Mouse (Mus musculus) activated CD4-positive, CD25-positive, alpha-beta regulatory T cell, adult 4 months (primary cell): ENCODE measurements around the gene Tpst2. TPM values are rescaled to one million over a fixed set of nuclear protein-coding genes. Genes with fewer than 3 reads are reported as not detected.
"Not testable (repeated sequence)": the region's sequence is repeated elsewhere in the genome, so short reads cannot be mapped to it uniquely, and the experiment has no call there.

ENCODE experiments used
- ATAC-seq: one replicate; pipeline ENCODE4 v1.8.0; 2017
- polyA plus RNA-seq, 2 experiments: library from polyadenylated mRNA; unstranded; fragments of 100-300 nt; shearing (Covaris generic); gene quantifications; one replicate each; pipeline ENCODE4 v1.2.1; 2017

The Tpst2 gene
- polyA plus RNA-seq, 2 experiments from 2014 or later, result 75.0 to 86.1 TPM

GRCm38 (mm10) chr5:112299399-112299798 lies 22.9 kb downstream of the Tpst2 start:
- no peak for ATAC-seq

GRCm38 (mm10) chr5:112300112-112300511 lies 23.6 kb downstream of the Tpst2 start:
- ATAC-seq, result no peak

DNA sequence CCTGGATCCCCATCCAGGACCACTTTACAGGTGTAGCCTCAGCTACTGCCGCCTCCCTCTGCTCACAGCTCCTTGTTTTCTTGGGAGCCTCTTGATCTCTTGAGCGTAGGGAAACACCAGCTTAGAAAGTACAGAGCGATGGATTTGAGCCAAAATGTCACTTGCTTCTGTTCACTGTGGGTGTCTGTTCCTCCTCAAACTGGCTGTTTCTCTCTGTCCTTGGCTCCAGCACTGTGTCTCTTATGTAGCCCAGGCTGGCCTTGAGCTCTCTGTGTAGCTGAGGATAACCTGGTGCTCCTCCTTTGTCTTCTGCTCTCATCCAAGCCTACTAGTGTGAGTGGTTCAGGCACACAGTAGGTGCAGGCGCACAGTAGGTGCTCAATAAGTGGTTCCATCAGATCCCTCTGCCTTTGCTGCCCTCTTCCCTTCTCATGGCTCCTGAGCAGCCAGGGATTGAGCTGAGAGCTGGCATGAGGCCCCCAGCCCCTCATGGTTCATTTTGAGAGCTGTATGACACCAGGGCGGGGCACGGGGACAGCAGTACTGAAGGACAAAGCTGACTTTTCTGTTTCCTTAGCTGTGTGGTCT lies 24.3 kb downstream of the Tpst2 start:
- no peak for ATAC-seq

DNA sequence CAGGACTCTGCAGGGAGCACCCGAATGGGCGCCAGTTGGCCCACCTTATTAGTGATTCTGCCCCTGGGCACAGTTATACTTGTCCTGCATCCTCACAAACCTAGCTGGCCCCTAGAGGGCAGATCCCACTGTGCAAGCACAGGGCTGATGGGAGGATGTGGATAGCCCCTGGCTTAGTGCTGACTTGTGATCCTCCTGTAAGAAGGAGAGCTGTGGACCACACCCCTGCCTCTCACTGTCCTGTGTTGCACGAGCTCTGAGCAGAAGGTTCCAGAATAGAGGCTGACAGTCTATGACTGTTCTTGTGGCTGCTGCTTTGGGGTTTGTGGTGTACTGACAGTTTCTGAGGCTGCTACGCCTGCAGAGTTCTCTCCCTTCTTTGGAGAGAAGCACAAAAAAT lies 25.2 kb downstream of the Tpst2 start:
- ATAC-seq, result peak; percentile 24

GRCm38 (mm10) chr5:112302310-112302709 lies 25.8 kb downstream of the Tpst2 start:
- ATAC-seq, result no peak

- ATAC-seq, result no peak
Observed at GRCm38 (mm10) chr5:112305842-112306241, 29.4 kb downstream of the Tpst2 start.

- ATAC-seq, result no peak
Observed at GRCm38 (mm10) chr5:112313222-112313885, 36.9 kb downstream of the Tpst2 start.

DNA sequence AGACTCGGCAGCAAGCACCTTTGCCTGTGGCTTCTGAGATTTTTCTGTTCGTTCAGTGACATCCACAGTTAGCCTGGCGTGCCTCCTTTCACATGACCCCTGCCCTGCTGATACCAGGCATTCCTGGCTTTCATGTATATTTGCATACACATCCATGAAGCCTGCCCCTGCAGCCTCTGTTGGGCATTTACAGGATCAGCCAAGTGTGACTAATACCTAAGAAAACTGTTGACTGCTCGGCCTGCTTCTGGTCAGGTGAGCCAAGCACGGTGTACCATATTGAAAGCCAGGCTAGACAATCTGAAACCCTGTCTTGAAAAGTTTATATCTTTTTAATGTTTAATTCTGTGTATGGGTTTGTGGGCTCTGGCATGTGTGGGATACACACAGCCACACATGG lies 40.0 kb downstream of the Tpst2 start:
- no peak for ATAC-seq

DNA sequence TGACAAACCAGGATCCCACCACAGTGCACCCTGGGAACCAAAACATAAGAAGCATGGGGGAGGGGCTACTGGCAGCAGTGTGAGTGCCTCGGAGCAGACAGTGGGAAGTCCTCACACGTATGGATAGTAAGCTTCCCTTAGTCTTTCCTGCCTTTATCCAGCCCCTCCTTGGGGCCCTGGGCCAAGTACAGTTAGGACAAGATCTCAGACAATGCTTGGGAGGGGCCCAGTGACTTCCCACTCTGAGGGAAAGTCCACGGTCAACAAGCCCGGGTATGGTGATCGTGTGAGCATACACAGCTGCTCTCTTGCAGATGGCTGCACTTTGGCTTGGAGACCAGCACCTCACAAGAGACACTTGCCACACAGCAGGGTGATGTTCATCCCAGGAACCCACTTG lies 40.8 kb downstream of the Tpst2 start:
- no peak for ATAC-seq

GRCm38 (mm10) chr5:112319343-112319742 lies 42.9 kb downstream of the Tpst2 start:
- ATAC-seq, result not testable (repeated sequence)

DNA sequence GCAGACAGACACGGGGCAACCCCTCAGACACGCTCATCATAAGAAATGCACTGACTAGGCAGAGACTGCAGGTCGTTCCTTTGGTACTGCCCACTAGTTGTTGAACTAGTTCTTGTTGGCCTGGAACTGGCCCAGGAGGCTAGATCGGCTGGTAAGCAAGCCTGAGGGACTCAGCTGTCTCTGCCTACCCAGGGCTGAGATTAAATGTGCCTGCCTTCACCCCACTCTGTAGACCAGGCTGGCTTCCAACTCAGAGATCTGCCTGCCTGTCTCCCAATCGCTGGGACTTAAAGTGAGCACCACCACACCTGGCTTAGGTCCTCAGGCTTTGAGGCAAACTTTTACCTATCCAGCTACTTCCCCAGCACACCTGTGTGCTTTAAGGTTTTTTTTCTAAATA lies 43.9 kb downstream of the Tpst2 start:
- ATAC-seq, result no peak

DNA sequence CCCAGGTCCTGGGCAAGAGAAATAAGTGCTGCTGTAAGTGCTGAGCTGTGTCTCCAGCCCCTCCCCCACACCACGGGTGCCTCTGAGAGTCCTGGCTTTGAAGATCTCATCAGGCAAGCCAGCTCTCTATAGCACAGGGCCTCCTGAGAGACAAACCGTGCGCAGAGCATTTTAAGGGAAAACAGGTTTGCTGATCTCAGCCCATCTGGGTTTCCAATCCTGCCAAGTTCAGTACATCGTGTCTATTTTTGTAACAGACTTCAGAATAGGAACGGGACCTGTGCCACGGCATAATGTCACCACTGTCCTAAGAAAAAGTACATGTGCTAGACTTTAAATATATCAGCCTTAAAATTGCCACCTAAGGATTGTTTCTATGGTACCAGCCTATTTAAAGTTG lies 44.4 kb downstream of the Tpst2 start:
- no peak for ATAC-seq

DNA sequence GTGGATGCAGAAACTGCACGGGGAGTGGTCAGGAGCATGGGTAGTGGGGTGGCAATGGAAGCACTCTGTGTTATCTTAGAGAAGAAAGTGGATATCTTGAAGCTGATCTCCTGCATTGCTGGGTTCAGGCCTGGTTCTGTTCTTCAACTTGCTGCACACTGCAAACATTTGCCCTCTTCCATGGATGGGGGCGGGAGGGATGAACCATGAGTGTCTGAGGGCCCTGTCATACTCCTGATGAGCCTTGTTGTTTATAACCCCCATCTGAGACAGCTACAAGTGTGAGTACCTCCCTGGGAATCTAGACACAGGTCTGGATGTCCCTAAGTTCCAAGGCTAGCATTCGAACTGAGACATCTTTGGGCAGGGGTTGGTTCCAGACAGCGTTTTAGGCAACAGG lies 44.9 kb downstream of the Tpst2 start:
- no peak for ATAC-seq

DNA sequence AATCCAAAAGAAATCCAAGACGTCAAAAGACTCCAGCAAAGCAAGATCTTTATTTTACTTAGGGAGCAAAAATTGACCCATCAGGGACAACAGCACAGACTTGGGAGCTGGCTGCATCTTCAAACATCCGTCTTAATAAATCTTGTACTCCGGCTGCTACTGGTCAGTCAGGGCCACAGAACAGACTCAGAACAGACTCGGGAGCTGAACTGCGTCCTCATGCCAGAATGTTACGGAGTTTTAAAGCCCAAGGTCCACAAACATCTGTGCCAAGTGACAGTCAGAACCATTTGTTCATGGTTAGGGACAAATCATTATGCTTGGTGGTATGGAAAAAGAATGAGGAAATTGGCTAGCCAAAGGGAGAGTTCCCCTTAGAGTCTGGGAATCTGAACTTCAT lies 46.8 kb downstream of the Tpst2 start:
- no peak for ATAC-seq

DNA sequence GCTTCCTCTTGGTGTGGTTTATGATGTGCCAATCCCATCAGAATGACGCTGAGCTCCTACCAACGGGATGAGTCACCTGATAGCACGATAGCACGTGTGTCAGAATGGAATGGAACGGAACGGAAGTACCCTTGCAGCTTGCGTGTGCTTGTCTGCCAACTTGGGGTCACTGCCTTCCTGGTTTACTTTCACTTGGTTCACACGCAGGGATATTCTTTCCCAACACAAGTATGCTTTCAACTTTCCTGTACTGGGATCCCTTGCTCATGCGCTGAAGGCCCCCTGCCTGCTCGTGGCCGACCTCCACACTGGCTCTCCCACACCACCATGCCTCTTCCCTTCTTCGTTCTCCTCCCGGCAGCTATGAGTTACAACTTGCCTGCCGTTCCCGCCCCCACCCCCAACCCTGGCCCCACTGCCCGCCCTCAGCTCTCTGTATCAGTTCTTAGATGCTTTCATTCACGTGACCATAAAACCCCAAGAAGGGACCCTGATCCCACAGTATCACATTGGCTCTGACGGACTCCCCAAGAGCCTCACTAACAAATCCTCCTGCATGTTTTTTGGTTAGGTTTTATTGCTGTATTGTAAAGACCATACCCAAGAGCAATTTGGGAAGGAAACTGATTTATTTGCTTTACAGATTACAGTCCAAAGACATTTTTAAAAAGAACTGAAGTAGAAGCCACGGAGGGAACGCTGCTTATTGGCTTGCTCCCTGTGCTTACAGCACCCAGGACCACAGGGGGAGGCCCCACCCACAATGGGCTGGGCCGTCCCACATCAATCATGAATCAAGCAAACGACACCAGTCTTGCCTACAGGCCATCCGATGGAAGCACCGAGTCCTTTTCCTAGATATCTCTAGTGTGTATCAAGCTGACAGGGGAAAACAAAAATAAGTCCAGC lies 48.4 kb downstream of the Tpst2 start:
- peak; percentile 73 for ATAC-seq

GRCm38 (mm10) chr5:112325546-112326445 lies 49.3 kb downstream of the Tpst2 start, which contains the start of gene Tfip11:
Gene Tfip11, plus strand, starts transcription at chr5:112326358.
- peak; percentile 63 for ATAC-seq

- ATAC-seq, result peak; percentile 11
Observed at GRCm38 (mm10) chr5:112326446-112327009, 50.0 kb downstream of the Tpst2 start.

DNA sequence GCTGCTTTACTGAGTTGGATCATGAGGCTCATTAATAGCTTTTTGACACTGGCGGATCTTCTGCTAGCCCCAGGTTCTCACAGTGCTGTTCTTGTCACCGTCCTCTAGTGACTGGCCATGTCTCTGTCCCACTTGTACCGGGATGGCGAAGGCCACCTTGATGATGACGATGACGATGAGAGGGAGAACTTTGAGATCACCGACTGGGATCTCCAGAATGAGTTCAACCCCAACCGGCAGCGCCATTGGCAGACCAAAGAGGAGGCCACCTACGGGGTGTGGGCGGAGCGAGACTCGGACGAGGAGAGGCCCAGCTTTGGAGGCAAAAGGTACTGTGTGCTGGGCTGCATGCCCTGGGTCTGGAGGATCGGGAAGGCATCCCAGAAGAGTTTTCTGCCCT lies 51.4 kb downstream of the Tpst2 start:
- ATAC-seq, result no peak

DNA sequence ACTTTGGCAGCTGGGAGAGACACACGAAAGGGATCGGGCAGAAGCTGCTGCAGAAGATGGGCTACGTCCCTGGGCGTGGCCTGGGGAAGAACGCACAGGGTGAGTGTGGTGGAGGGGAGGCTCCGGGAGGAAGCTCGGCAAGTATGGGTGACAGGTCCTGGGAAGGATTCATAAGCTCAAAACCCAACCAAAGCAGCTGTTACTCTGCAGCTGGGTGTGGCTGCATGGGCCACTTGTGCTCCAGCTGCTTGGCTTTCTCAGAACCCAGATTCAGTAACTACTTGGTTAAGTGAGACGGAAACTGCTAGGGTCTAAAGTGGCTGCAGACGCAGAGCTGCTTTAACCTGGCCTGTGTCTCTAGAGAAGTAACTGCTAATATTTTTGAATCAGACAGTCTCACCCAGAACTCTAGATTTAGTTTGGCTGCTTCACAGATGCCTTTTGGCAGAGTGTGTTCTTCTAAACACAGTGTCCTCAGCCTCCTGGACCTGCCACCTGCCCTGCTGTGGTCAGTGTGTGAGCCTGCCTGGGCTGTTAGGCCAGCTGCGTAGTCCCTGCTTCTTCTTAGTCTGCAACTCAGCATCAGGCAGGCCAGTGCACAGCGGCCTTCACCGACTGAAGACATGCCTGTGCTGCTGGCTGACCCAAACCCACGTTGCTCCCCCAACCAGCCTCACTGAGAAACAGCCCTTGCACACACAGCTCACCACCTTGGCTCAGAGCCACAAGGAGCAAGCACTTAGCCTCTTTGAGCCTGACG lies 53.5 kb downstream of the Tpst2 start:
- no peak for ATAC-seq

DNA sequence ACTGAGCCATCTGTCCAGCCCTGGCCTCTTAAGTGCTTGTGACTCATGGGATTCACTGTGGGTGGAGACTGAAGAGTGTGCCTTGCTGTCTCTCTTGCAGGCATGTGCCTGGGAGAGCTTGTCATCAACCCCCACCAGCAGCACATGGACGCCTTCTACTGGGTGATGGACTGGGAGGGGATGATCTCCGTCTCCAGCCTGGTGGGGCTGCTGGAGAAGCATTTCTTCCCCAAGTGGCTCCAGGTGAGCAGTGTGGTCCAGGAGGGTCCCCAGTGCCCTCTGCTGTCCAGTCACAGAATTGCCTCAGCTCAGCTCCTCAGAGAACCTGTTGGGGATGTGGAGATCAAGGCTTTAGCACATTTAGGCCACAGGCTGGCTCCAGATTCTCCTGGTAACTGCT lies 59.0 kb downstream of the Tpst2 start:
- peak; percentile 61 for ATAC-seq

GRCm38 (mm10) chr5:112337004-112337403 lies 60.5 kb downstream of the Tpst2 start:
- no peak for ATAC-seq
